Mouse (Mus musculus) ES-Bruce4 (cell line): ENCODE measurements around the gene Spsb1. TPM values are rescaled to one million over a fixed set of nuclear protein-coding genes. Genes with fewer than 3 reads are reported as not detected.

Source experiments
- H3K27ac ChIP-seq: 2 replicates; pipeline ENCODE4 v1.5.1; 2012; ENCODE audit warnings: low read length, inconsistent platforms; ENCODE audit not compliant: insufficient read depth
- H3K27me3 ChIP-seq: 2 replicates; pipeline ENCODE4 v1.6.1; 2012; ENCODE audit warnings: mild to moderate bottlenecking, low read length, inconsistent platforms; ENCODE audit not compliant: control insufficient read depth, poor library complexity, insufficient read depth, severe bottlenecking
- H3K36me3 ChIP-seq: 2 replicates; pipeline ENCODE4 v1.6.1; 2012; ENCODE audit warnings: inconsistent platforms, mild to moderate bottlenecking, low read length, moderate library complexity; ENCODE audit not compliant: control insufficient read depth, poor library complexity, insufficient read depth, severe bottlenecking
- H3K4me1 ChIP-seq: one replicate; pipeline ENCODE4 v1.8.1; 2011; ENCODE audit warnings: low read length; ENCODE audit not compliant: control insufficient read depth, insufficient read depth
- H3K4me3 ChIP-seq: 2 replicates; pipeline ENCODE4 v1.5.1; 2011; ENCODE audit warnings: low read depth, mild to moderate bottlenecking, low read length
- H3K9ac ChIP-seq: 2 replicates; pipeline ENCODE4 v1.6.1; 2012; ENCODE audit warnings: low read depth, mild to moderate bottlenecking, inconsistent platforms; ENCODE audit not compliant: poor library complexity, severe bottlenecking
- H3K9me3 ChIP-seq: replicated peaks from 2 replicates; pipeline ENCODE4 v1.6.1; 2012; ENCODE audit warnings: mild to moderate bottlenecking, low read length, inconsistent platforms; ENCODE audit not compliant: control insufficient read depth, poor library complexity, insufficient read depth, severe bottlenecking
- CTCF ChIP-seq: IDR thresholded peaks from one replicate; pipeline ENCODE4 v1.8.1; 2011; ENCODE audit warnings: low read depth, low read length
- EP300 ChIP-seq: IDR thresholded peaks from 2 replicates; pipeline ENCODE4 v1.6.1; 2011; ENCODE audit warnings: low read depth, low read length; ENCODE audit not compliant: insufficient read depth
- POLR2A ChIP-seq: IDR thresholded peaks from one replicate; pipeline ENCODE4 v1.8.1; 2011; ENCODE audit warnings: low read length; ENCODE audit not compliant: insufficient read depth
- polyA plus RNA-seq: library from polyadenylated mRNA; stranded (reverse); fragments of >200 nt; gene quantifications from 2 replicates; pipeline ENCODE4 v1.2.4, GENCODE M21; 2011; ENCODE audit warnings: low read depth; ENCODE audit not compliant: missing spikeins, insufficient read depth, insufficient read length

Spsb1 gene
- polyA plus RNA-seq, 1 experiment = 28.1 TPM

DNA sequence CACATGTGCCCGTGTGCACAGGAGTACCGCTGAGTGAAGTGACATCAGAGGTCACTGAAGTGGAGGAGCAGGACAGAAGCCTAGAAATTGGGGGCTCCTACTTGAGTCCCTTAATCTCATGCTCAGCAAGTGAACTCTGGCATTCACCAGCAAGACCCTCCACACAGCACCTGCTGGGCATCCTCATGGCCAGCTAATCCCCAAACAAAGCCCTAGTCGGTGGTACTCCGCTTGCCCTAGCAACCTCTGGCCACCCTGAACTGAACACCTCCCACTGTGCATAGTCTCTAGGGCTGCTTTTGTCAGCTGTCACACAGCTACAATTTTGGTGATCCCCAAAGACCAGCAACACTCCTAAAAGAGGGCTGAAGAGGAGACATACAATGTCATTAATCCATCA is 44.3 kb downstream of the Spsb1 start:
- no peaks in the 10 kb centered on the region for H3K36me3 ChIP-seq
- H3K4me1 ChIP-seq = no peaks in the 10 kb centered on the region
- no peaks in the 10 kb centered on the region for H3K27me3 ChIP-seq
- no peak overlapping the region for H3K4me3 ChIP-seq
- no peak overlapping the region for H3K9ac ChIP-seq
- H3K27ac ChIP-seq = no peak overlapping the region
- H3K9me3 ChIP-seq = no peaks in the 10 kb centered on the region
- no peak for TF ChIP-seq POLR2A
- no peak for TF ChIP-seq CTCF
- TF ChIP-seq EP300 = no peak

- H3K36me3 ChIP-seq = no peaks in the 10 kb centered on the region
- H3K27me3 ChIP-seq = no peaks in the 10 kb centered on the region
- no peaks in the 10 kb centered on the region for H3K4me1 ChIP-seq
- H3K9me3 ChIP-seq = no peaks in the 10 kb centered on the region
- no peak overlapping the region for H3K27ac ChIP-seq
- no peak overlapping the region for H3K9ac ChIP-seq
- H3K4me3 ChIP-seq = no peak overlapping the region
- TF ChIP-seq CTCF (no peak), POLR2A (no peak), EP300 (no peak)
These were observed 45.3 kb downstream of the Spsb1 start for GRCm38 (mm10) chr4:149909551-149909950.

DNA sequence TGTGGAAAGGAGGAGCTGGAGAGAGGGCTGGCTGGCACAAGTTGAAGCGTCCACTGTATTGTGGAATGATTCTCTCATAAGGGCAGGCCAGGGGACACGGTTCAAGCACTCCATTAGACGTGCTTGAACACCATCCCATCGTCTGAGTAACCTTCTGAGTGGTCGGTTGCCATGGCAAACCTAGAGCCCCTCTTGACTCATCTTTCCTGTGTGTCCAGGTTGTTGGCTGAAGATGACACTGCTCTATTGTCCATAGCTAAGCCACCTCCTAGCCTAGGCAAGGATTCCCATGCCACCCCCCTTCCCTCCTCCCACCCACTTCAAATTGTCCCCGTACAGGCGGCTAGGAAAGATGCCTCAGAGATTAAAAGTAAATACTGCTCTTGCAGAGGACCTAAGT is 45.9 kb downstream of the Spsb1 start:
- Histone ChIP-seq H3K4me1 (no peaks in the 10 kb centered on the region), H3K27ac (no peak overlapping the region), H3K27me3 (no peaks in the 10 kb centered on the region), H3K9me3 (no peaks in the 10 kb centered on the region), H3K9ac (no peak overlapping the region), H3K4me3 (no peak overlapping the region), H3K36me3 (no peaks in the 10 kb centered on the region)
- TF ChIP-seq CTCF (no peak), POLR2A (no peak), EP300 (no peak)

GRCm38 (mm10) chr4:149907656-149908055 is 47.2 kb downstream of the Spsb1 start:
- no peak for TF ChIP-seq POLR2A
- no peak for TF ChIP-seq CTCF
- no peak for TF ChIP-seq EP300
- Histone ChIP-seq H3K4me1 (no peaks in the 10 kb centered on the region), H3K9me3 (no peaks in the 10 kb centered on the region), H3K27ac (no peak overlapping the region), H3K27me3 (no peaks in the 10 kb centered on the region), H3K36me3 (no peaks in the 10 kb centered on the region), H3K9ac (no peak overlapping the region), H3K4me3 (no peak overlapping the region)

DNA sequence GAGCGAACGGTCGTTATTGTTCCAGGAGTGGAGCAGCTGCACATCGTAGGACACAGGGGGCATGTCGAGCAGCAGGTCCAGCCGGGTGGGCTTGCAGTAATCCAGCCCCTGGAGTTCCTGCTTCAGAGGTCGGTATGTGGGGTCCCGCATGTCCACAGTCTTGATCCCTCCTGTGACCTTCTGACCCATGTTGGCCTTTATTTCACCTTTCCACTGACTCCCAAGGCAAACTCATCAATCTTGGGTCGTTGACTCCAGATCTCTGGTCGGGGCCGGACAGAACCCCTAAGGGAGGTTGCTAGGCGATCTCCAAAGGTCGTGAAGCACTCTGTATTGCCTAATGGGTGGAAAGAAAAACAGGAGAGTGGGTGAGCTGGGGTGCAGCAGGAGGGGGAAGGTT is 47.9 kb downstream of the Spsb1 start:
- Histone ChIP-seq H3K4me1 (no peaks in the 10 kb centered on the region), H3K27me3 (no peaks in the 10 kb centered on the region)

GRCm38 (mm10) chr4:149905302-149905974 is 49.4 kb downstream of the Spsb1 start:
- no peak overlapping the region for H3K9ac ChIP-seq
- H3K9me3 ChIP-seq = no peaks in the 10 kb centered on the region
- TF ChIP-seq CTCF (no peak), POLR2A (no peak), EP300 (no peak)
- H3K27me3 ChIP-seq = no peaks in the 10 kb centered on the region
- H3K4me1 ChIP-seq = no peaks in the 10 kb centered on the region
- H3K4me3 ChIP-seq = no peak overlapping the region
- no peak overlapping the region for H3K27ac ChIP-seq
- no peaks in the 10 kb centered on the region for H3K36me3 ChIP-seq

More for the DNA sequence above, 47.9 kb downstream of the Spsb1 start:
- Histone ChIP-seq H3K27ac (no peak overlapping the region), H3K9me3 (no peaks in the 10 kb centered on the region), H3K4me3 (no peak overlapping the region), H3K36me3 (no peaks in the 10 kb centered on the region), H3K9ac (no peak overlapping the region)
- TF ChIP-seq POLR2A (no peak), EP300 (no peak), CTCF (no peak)
